Mouse (Mus musculus) embryo, embryonic 11.5 days (tissue): ENCODE data around the gene Ptprt.

Source experiments
- DNase-seq: peaks from one replicate; pipeline ENCODE4 v3.0.0-alpha.2; 2012; ENCODE audit warnings: low read depth, low spot score

Ptprt gene

DNA sequence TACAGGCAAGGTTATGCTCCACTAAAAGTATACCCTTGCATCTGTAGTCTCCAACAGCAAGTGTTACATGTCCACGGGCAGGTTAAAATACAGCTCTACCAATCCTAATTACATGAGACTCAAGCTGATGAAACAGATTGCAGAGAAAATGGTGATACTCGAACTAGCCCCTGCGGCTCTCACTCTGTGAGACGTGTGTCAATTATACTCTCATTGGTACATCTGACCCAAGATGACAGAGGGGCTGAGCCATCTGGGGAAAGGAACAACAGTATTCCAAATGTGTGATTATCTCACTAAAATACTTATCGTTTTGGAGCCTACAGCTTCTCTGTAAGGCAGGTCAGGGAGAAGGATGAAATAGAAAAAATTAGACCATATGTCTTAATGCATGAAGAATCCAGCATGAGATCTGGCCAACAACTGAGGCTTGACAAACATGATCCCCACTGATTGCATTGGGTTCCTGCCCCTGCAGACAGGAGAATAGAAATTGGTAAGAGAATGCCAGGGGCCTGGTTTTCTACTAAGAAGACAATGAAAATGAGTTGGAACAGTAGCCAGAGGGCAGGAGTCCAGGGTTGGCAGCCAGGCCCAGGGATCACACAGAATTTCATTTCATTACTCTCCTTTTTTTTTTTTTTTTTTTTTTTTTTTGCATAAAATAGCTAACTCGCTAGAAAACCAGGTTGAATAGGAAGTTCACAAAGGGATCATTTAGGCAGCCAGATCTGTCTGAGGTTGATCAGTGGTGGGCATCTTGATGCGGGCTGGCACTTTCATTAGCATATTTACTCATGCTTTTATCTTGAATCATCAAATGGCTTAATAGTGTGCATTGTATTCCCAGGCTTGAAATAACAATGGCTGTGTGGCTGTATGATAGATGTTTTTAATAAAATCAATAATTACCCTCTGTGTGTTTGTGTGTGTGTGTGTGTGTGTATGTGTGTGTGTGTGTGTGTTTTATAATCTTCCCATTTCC, 699.5 kb downstream of the Ptprt start:
- DNase-seq = no peak

DNA sequence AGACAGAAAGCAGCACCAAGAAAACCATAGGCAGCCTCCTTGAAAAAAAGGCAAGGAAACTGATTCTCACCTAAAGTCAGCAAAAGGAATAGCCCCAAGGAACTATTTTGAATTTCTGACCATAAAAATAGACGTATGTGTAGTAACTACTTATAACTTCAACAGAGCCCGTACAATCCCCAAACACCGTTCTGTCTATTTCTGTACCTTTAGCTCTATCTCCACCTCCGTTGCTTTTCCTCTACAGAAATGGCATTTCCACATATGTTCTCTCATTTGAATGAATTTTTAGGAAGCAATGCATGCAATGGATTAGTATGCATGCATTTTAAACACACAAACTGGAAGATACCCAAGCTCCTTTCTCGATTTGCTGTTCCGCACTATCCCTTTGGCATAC, 715.5 kb downstream of the Ptprt start:
- DNase-seq = no peak

DNA sequence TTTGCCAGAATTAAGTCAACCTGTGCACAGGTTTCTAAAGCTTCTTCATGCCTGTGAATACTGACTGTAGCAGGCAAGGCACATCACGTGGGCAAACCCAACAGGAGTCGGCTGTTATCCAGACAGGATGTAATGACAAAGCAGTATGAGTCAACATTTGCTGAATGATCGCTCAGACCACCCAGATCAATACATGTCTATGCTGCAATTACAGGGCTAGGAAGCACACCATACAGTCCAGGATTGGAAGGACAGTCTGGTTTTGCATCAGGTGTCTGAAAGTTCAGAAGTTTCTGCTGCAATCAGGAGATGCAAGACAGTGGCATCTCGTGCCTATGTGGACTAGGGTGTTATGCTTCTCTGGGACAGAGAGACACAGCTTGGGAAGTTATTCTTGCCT, 716.3 kb downstream of the Ptprt start:
- DNase-seq = no peak

DNA sequence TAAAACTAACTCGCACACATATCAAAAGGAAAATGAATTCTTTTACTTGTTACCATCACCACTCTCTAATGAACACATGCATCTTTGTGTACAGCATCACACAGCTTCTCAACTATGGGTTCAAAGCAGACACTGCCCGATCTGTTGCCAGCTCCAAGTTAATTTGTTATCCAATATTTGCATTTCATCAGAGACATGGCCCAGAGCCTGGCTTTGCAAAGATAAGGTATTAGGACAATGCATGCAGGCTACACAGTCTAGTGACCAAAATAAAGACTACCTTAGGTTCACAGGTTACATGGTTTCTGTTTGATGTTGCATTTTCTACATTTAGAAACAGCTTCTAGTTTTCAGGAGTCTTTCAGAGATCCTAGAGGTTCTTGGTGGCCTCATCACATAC, 719.0 kb downstream of the Ptprt start:
- no peak for DNase-seq

DNA sequence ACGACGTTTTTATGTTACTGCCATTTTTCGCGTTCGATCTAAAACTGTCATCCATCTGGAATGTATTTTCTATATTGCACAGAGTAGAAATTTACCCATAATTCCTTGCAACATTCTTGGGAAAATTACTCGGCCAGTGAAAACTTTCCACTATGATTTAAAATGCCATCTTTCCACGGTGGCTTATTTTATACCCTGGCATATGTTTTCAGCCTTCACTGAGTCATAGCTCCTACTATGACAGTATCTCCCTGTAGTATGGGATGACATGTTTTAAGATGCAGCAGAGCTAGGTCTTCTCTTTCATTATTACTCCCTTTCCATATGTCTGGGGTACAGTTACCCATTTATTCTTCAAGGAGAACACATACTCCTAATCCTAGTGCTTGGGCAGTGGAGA, 753.7 kb downstream of the Ptprt start:
- no peak for DNase-seq

DNA sequence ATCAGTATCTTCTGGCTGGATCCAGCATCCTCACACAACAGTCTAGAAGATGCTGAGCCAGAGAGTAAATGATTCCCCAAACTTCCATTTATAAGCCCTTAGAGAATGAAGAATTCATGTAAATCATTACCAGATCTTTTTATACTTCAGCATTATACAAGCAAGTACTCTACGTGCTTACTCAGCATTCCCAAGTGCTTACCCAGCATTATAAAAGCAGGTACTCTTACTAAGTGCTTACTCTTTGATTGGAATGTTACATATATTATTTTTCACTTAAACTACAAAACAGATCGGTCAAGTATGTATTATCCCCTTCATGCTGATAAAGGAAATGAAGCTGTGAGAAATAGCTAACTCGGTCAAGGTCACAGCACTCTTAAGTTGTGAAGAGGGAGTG, 758.8 kb downstream of the Ptprt start:
- no peak for DNase-seq

DNA sequence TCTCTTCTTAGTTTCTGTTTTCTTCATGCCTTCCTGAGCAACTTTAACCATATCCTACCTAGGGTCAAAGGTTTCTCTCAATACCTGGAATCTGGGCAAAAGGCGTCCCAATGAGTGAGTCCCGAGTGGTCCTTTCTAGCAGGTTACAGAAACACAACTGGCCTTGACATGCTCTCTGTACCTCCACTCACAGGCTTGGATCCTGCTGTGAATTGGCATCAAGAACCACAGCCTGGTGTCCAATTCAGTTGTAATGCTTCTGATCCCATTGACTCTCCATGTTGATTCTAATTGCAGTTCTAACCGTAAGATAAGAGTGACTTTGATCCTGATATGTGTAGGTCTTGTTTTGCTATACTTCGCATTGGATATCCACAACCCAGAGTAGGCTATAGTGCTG, 776.5 kb downstream of the Ptprt start:
- no peak for DNase-seq

DNA sequence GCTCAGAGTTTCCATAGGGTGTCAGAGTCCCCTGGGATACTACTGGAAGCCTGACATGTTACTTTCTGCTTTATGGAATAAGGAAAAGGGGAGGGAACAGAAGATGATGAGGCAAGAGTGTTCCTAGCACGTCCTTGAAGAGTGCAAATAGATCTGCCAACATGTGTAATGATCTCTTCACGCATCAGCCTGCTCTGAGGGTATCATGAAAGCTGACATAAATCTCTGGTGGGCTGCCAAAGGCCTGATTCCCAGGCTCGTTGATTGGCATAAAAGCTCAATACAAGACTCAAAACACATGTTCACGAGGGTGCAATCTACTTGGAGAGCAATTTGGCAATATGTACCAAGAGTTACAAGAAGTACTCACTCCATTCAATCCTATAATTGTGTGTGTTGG, 778.4 kb downstream of the Ptprt start:
- DNase-seq = no peak

DNA sequence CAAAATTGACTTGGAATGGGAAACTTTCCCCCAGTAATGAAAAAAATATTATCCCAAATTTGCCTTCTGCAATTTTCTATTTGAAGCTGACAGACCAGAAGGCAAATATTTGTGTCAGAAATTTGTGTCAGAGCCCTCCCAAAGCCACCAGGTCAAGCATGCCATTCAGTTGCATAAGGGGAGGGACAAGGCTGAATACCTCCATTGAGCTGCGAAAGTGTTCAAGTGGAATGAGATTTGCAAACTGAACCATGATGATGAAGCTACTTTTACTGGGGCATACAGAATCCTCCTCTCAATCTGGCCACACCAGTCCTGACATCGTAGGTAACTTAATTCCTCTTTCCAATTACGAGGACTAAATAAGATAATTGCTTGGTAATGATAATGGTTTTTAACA, 780.0 kb downstream of the Ptprt start:
- no peak for DNase-seq

DNA sequence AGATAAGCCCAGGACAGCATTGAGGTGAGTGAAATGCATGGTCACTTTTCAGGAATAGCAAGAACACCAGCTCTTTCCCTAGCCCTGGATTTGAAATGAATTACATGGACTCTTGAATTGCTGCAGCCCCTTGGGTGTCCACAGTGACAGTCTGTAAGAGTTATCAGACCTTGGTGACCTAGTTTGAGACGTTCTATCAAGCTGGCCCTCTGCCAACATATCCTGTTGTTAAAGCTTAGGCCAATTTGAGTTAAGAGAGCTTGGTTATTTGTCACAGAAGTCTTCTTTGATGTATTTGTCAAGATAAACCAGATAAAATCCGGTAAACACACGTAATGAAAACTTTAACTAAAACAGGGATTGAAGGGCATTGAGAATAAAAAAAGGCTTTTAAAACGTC, 795.7 kb downstream of the Ptprt start:
- no peak for DNase-seq

DNA sequence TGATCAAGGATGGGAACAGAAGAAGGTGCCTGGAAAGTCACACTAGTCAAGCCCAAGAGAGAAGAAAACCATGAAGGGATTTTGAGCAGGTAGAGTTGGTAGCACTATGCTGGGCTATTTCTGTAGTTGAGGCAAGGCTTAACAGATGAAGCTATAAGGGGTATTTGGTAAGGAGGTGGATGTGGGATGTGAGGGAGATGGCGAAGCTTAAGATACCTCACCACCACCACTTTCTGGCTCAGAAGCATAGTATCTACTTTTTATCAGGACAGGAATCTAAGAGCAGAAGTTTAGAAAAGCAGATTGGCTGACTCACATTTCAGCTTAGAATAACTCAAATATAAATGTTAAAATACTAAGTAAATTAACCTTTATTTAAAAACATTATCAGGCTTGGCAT, 802.1 kb downstream of the Ptprt start:
- DNase-seq = no peak

DNA sequence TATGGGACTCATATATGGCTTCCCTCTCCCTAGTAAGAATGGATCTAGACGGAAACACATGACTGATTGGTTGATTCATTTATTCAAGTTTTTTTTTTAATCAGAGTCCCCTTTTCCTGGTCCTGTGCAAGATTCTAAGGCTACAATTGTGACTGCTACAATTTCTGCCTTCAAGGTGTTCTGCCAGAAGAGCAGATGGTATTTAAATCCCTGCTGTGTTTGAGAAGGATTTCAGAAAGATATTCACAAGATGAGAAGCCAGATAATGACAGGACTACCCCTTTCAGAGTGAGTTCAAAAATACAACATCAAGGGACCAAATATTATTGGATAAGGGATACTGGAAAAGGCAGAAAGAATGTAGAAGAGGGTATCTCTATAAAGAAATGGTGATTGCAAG, 802.6 kb downstream of the Ptprt start:
- DNase-seq = no peak

DNA sequence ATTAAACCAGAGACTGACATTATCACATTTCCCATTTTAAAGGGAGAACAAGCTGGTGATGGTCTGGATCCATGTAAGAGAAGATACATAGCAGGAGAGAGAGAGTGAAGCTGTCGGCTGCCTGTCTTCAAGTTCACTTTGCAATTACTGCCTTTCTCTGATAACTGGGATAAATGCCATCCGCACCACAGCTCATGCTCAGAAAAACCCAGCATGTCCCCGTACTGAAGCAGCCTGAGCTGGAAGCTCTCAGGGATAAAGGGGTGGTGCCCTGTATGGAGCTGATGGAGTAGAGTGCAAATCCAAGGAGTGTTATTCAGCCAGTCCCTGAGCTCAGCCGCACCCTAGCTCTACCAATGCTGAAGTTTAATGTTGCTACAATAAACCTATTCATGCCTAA, 825.9 kb downstream of the Ptprt start:
- DNase-seq = no peak

DNA sequence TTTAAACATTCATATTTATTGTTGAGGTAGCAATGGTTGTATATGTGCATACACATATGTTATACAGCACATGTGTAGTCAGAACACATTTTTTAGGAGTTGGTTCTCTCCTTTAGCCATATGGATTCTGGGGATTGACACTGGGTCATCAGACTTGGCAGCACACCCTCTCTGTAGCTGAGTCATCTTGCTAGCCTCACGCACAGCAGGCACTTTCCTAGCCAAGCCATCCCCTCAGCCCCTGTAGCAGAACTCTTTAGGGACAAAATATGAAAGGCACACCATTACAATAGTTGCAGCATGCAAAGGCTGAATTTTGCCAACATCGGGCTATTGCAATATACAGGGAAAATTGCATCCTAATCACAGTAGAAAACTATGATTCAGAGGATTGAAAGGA, 827.1 kb downstream of the Ptprt start:
- DNase-seq = no peak

DNA sequence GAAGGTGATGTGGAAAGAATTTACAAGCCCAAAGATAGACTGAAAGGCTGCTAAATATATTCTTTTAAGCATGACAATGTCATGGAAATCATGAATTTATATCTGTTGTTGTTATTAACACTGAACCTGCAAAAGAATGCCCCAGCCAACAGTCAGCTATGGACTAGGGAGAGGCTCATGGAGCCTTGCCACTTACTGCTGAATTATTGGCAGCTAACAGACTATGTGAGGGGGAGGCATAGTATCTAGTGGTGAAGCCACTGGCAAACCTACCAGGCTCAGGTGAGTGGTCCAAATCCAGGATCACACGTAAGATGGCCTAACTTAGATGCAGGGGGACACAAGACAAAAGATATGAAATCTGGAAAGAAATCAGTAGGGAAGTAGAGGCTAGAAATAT, 847.6 kb downstream of the Ptprt start:
- no peak for DNase-seq

DNA sequence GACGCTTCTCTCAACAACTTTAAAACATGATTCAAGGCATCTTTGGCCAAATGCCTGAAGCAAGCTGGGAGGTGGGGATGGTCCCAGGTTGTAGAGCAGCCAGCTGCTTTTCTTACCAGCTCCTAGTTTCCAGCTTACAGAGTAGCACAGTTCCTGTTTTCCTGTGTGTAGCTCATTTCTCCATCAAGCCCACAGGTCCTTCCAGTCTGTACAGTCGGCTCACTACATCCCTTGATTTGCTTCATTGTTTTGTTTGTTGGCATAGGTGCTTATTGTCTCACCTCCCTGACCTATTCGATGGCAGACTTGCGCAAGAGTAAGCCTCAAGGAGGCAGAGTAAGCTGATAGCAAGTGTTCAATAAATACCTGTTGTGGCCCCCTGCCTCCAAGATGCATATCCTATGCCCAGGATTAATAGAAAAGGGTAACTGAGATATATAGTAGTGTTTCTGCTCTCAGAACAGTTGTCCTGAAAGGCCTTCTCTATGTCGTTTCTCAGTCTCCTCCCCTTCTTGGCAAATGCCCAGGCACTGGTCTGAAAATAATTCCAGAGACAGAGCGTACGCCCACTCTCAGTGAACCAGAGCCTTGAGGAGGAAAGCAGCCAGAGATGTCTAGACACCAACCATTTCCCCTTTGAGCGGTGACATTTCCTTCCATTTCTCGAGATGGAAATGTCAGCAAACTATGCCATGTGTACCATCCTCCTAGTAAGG, 852.7 kb downstream of the Ptprt start:
- no peak for DNase-seq

DNA sequence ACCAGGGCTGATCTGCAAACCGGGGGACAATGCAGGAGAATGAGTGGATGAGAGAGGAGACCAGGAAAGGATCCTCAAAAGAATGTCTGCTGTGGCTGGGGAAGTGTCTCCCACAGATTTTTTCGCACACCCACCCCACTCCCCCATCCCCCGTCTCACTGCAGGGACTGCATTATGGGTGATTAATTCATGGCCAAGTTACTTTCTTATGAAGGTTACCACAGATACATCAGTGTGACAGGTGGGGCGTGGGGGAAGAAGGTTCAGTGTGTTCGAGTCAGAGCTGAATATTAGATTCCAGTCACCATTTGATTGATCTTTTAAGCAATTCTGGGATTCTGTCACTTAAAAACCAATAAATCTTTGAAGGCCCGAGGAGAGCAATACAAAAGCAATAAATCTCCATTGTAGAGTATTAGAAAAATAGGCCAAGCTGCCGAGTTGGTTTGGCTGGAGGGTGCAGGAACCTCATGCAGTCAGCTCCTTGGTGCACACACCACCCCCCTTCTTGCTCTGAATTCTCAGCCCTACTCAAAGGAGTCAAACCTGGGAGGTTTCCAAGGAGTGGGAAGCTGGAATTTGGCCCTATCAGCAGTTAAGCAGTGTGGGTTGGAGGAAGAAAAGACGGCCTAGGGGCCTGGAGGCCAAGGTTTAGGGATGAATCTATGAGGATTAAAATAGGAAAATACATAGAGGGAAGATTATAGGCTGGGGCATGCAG, 854.5 kb downstream of the Ptprt start:
- DNase-seq = peak; percentile 8

DNA sequence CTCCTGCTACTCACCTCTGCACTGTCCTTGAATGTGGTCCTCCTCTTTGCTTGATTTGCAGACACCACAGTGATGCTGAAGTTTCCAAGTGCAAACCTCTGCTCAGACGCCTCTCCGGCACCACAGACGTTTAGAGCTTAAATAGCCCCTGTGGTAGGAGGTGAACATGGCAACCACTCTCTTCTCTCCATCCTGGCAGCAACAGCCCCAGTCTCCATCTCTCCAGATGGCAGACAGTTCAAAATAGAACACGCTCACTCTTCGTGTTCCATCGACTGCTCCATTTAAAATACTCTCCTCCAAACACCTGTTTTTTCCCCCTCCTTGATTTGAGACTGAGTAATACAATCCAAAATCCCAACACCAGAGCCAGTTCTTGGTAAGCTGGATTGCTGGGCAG, 861.0 kb downstream of the Ptprt start:
- no peak for DNase-seq

DNA sequence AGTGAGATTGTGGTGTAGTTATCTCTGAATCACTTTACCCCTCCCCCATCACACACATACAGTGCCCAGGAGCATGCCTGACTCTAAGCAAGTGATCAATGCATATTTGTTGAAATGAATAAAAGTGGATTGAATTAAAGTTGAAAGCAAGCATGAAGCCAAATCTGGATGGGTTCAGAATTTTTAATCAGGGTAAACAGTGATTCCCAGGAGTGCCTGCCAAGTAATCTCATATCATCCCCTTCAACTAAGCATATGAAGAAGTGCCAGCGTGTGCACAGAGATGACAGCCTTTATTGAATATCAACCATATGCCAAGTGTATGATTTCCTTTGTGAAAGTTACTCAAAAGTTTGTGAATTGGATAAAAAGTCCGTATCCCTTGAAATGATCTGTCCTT, 893.4 kb downstream of the Ptprt start:
- DNase-seq = no peak

DNA sequence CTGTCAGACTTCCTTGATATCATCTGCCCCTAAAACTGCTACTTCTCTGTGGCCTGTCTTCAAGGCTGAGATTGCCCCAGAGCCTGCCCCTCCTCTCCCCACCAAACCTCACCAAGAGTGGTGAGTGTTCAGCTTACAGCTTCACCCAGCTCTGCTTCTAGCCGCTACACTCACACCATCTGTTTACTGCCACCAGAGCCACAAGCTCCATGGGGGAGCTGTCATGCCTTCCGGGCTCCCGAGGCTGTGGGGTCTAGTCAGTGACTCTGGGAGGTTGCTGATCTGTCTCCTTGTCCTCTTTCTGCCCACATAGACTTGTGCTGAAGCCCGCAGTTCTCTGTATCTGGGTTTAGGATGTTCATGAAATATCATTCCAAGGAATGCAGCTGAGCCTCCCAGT, 947.9 kb downstream of the Ptprt start:
- DNase-seq = no peak

DNA sequence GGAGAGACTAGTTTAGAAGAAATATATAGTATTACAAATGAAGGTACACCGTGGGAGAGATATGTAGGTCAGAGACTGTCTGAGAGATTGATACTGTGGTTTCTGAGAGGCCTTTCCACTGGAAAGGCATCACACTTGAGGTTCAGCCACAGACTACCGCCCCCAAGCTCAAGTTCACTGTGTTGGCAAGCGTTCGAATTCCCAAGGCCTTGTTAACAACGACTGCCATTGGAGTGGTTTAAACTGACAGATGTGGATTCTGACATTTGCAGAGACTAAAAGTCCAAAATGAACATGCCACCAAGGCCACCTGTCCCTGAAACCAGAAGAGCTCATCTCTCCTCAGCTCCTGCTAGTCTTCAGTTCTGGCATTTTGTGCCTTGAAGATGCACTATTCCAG, 951.6 kb downstream of the Ptprt start:
- DNase-seq = no peak

DNA sequence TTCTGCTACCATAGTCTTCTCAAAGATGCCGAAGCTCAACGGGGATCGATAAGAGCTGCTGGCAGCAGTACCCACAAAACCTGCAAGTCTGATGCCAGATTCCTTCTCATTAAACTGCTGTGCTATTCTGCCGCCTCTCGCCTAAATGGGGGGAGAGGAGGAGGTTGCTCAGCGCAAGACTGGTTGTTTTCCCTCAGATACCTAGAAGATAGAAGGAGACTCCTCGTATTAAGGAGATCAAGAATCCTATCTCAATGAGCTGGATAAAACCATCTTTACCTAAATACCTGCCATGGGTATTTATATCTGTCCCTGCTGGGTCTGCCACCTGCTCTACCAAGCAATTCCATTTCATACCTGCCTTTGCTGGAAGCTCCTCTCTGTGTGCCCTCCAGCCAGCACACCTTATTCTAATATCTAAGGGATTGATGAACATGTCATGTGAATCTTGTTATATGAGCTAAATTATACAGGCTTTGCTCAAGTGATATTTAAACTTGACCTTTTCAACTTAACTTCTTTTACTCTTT, 954.5 kb downstream of the Ptprt start:
- DNase-seq = no peak
